ENCODE assay signal across 8 mouse cellular contexts in genomic region chr11:62127692-62128091, GRCm38 (mm10).
DNase-seq lines count a peak whose midpoint lies in the region; TF ChIP-seq lines count a peak whose summit lies in the region.

No protein-coding gene starts in this region.

- H3K27me3 ChIP-seq in kidney, adult 2 months (replicated peaks; ENCODE audit: control insufficient read depth, insufficient read depth, low read length): no peaks in the 10 kb centered on the region
- no peaks in the 10 kb centered on the region for H3K27me3 ChIP-seq in limb, embryonic 10.5 days (ENCODE audit: low read depth, poor library complexity, severe bottlenecking)

- DNase-seq in 3T3-L1 (ENCODE audit: low read depth, low spot score) (peak; percentile 92), NIH3T3 (ENCODE audit: low read depth) (peak; percentile 95)
- DNase-seq in cerebellum, adult 9-10 months: peak; percentile 82
- peak; percentile 83 to 88 for DNase-seq in frontal cortex, postnatal 25 days (ENCODE audit: low spot score in 2 of 2)
- DNase-seq in kidney, adult 2 months: peak; percentile 85
- peak; percentile 91 for DNase-seq in limb, embryonic 10.5 days (ENCODE audit: low spot score)
- peak; percentile 25 to 28 for DNase-seq in thymus, adult 18-20 months

- 37% methylated on average over 3 of the region's 3 CpGs for WGBS in kidney, adult 2 months
- 39% methylated on average over 3 of the region's 3 CpGs for WGBS in limb, embryonic 10.5 days
- WGBS in olfactory bulb, adult 2 months: 33% methylated on average over 3 of the region's 3 CpGs

- H3K9me3 ChIP-seq in limb, embryonic 10.5 days (replicated peaks): no peaks in the 10 kb centered on the region

- no peak overlapping the region for H3K27ac ChIP-seq in kidney, adult 2 months (ENCODE audit: insufficient read depth, low read depth, low read length)
- H3K27ac ChIP-seq in limb, embryonic 10.5 days: no peak overlapping the region
- no peak overlapping the region for H3K27ac ChIP-seq in olfactory bulb, adult 2 months (ENCODE audit: insufficient read depth, low read depth, low read length)

- TF ChIP-seq CTCF in kidney, adult 2 months (conservative IDR thresholded peaks at IDR 0.05; ENCODE audit: insufficient read depth, insufficient read length, low read depth, low read length): peak; percentile 91
- TF ChIP-seq CTCF in olfactory bulb, adult 2 months (IDR thresholded peaks at IDR 0.05; ENCODE audit: insufficient read depth, low read depth, low read length): peak; percentile 55

- no peak for TF ChIP-seq POLR2A in kidney, adult 2 months (IDR thresholded peaks at IDR 0.05; ENCODE audit: low read depth, low read length)
- no peak for TF ChIP-seq POLR2A in olfactory bulb, adult 2 months (IDR thresholded peaks at IDR 0.05; ENCODE audit: insufficient read depth, low read depth, low read length)

- H3K36me3 ChIP-seq in kidney, adult 2 months (ENCODE audit: control insufficient read depth, insufficient read depth, low read length): no peaks in the 10 kb centered on the region
- peaks cover 12% of the 10 kb centered on the region for H3K36me3 ChIP-seq in limb, embryonic 10.5 days

- H3K4me1 ChIP-seq in kidney, adult 2 months (ENCODE audit: control insufficient read depth, insufficient read depth, low read length): no peaks in the 10 kb centered on the region
- H3K4me1 ChIP-seq in limb, embryonic 10.5 days: no peaks in the 10 kb centered on the region
- H3K4me1 ChIP-seq in olfactory bulb, adult 2 months (ENCODE audit: control insufficient read depth, insufficient read depth, low read length): no peaks in the 10 kb centered on the region

- no peak overlapping the region for H3K4me3 ChIP-seq in kidney, adult 2 months (ENCODE audit: insufficient read depth, low read depth, low read length)
- H3K4me3 ChIP-seq in limb, embryonic 10.5 days: no peak overlapping the region
- H3K4me3 ChIP-seq in olfactory bulb, adult 2 months (ENCODE audit: insufficient read depth, low read depth, low read length): no peak overlapping the region

Comparison
In these comparisons a context has a peak if more than half of its experiments do, and no peak if none do; other contexts are left out.
1. DNase-seq: peak in every context shown above with its lines; median percentile 95 in NIH3T3; 92 in 3T3-L1; 91 in limb, embryonic 10.5 days; 86 in frontal cortex, postnatal 25 days; 85 in kidney, adult 2 months; 82 in cerebellum, adult 9-10 months; 26 in thymus, adult 18-20 months.